ENCODE assay signal across 8 mouse cellular contexts in genomic region chr9:63849564-63850315, GRCm38 (mm10).
DNase-seq lines count a peak whose midpoint lies in the region; ATAC-seq and TF ChIP-seq lines count a peak whose summit lies in the region.

No protein-coding gene starts in this region.

- peak; percentile 25; the same call in 1 of the 2 replicates for TF ChIP-seq CTCF in lung, adult 2 months (IDR thresholded peaks at IDR 0.05; ENCODE audit: insufficient read depth, low read length)

- H3K36me3 ChIP-seq in splenic B cell, adult 2 months (ENCODE audit: control insufficient read depth, insufficient read depth, low read length, poor library complexity, severe bottlenecking): no peaks in the 10 kb centered on the region

- intact Hi-C loops in gastrocnemius, postnatal 36 days (cut with DNase I): no loop called here

- TF ChIP-seq POLR2A in lung, adult 2 months (IDR thresholded peaks at IDR 0.05; ENCODE audit: borderline replicate concordance, extremely low read depth, low read depth, low read length): no peak

- H3K27me3 ChIP-seq in splenic B cell, adult 2 months (ENCODE audit: control insufficient read depth, insufficient read depth, low read length, poor library complexity, severe bottlenecking): no peaks in the 10 kb centered on the region

- DNase-seq in CD4-positive, CD25-positive, alpha-beta regulatory T cell, adult 2 months (ENCODE audit: low read depth, low spot score): peak; percentile 39
- no peak for DNase-seq in lung, adult 2 months
- DNase-seq in lung, postnatal 4 days: no peak
- peak; percentile 21 for DNase-seq in c-Kit-positive CD71-positive TER-119-positive erythroid progenitor cells, embryonic 14.5 days (ENCODE audit: low spot score)
- DNase-seq in splenic B cell, adult 2 months (ENCODE audit: low read depth, low spot score): peak; percentile 28
- DNase-seq in gastrocnemius, postnatal 36 days: no peak
- no peak for DNase-seq in urinary bladder, postnatal 4 days (ENCODE audit: low spot score in 2 of 2)

- 77% methylated on average over 12 of the region's 12 CpGs for WGBS in lung, adult 2 months

- H3K4me1 ChIP-seq in lung, adult 2 months (ENCODE audit: control insufficient read depth, insufficient read depth, low read length): no peaks in the 10 kb centered on the region

- H3K4me3 ChIP-seq in lung, adult 2 months (replicated peaks; ENCODE audit: extremely low read depth, low read depth, low read length): no peak overlapping the region

- ATAC-seq in CD4-positive, CD25-positive, alpha-beta regulatory T cell, adult 4 months: no peak

Comparison
In these comparisons a context has a peak if more than half of its experiments do, and no peak if none do; other contexts are left out.
1. DNase-seq: peak in CD4-positive, CD25-positive, alpha-beta regulatory T cell, adult 2 months (single experiment), c-Kit-positive CD71-positive TER-119-positive erythroid progenitor cells, embryonic 14.5 days (single experiment) and splenic B cell, adult 2 months (single experiment); none in lung, adult 2 months (single experiment), lung, postnatal 4 days (0 of 2), gastrocnemius, postnatal 36 days (0 of 2) and urinary bladder, postnatal 4 days (0 of 2).